Mouse (Mus musculus): ENCODE data around the gene Magi2.
"Not testable (repeated sequence)": the region's sequence is repeated elsewhere in the genome, so short reads cannot be mapped to it uniquely, and the experiment has no call there.

Magi2 gene

DNA sequence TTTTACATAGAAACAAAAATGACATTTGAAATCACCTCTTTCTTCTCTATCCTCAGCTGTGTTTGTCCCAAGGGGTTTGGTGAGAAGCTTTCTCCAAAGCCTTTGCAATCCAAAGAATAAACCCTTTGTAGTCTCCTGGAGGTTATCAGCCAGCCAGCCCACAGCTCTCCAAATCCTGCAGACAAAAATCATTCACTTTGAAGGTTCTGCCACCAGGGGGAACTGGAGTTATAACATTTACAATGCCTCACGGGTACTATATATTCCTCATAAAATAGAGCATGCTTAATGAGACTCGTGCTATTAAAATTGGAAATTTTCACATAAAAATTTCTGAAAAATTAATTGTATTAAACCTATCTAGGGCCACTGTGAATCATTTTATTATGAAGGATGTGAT, 202.5 kb downstream of the Magi2 start:
- no peak for DNase-seq (ENCODE audit: low read depth in 2 of 2, low spot score in 2 of 2)

DNA sequence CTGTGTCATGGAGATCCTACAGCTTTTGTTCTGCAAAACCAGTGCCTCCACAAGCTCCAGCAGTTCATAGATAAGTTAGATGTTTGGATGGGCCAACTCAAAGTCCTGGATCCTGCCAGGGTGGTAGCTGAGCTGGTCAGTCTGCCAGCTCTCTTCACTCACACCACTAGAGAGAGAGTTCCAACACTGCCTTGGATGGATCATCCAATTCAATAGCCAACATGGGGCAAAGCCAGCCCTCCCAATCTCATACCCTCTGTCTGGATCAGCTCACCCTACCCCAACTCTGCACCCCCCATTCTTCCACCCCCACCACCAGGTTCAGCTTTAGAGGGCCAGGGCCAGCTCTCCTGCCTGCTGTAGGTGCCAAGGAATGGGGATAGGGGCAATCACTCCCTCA, 235.7 kb downstream of the Magi2 start:
- DNase-seq (ENCODE audit: low read depth in 2 of 2, low spot score in 2 of 2), result no peak

- no peak for DNase-seq (ENCODE audit: low read depth in 2 of 2, low spot score in 2 of 2)
These were observed 238.5 kb downstream of the Magi2 start for GRCm38 (mm10) chr5:19465383-19465782.

DNA sequence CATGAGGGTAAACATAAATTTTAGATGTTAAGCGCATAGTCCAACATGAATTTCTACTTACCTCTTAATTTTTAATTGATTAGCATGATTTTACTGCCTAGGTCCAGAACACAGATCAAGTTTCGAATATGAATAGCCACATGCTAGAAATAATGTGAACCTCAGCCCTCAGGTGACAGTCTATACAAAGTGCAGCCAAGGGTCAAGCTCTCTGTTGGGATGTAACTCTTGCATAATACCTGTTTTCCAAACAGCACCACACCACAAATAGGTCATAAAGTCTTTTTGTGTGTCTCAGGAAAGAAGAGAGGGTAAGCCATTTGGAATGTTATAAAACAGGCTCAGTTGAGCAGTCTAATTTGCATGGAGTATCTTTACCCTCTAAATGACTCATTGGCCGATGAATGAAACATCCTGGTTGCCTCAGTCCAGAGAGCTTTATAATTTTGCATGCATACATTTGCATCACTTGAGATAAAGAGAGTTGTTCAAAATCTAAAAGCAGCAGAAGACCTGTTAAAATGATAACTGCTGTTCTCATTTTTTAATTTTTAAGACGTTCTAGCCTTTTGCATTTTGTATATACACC, 246.1 kb downstream of the Magi2 start:
- no peak for DNase-seq (ENCODE audit: low read depth in 2 of 2, low spot score in 2 of 2)

GRCm38 (mm10) chr5:19482981-19483380, 256.1 kb downstream of the Magi2 start:
- no peak for DNase-seq (ENCODE audit: low read depth in 2 of 2, low spot score in 2 of 2)

GRCm38 (mm10) chr5:19487947-19488346, 261.1 kb downstream of the Magi2 start:
- no peak for DNase-seq (ENCODE audit: low read depth in 2 of 2, low spot score in 2 of 2)

DNA sequence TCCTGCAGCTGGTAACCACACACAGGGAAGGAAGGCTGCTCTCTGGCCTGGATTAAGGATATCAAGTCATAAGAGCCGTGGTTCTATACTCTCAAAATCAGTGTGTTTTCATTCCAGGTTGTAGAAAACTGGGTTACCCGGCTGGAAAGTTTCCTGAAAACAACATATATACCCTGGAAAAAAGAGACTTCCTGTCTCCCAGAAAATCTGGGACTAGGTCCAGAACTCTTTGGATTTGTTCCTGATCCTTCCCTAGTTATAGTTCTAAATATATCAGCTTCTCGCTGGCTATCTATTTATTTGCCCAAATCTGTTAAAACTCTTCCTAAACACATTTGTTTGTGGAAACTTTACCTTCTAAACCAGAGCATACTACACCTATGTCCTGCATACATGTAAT, 274.2 kb downstream of the Magi2 start:
- DNase-seq (ENCODE audit: low read depth in 2 of 2, low spot score in 2 of 2), result no peak

GRCm38 (mm10) chr5:19522168-19522567, 295.3 kb downstream of the Magi2 start:
- DNase-seq (ENCODE audit: low read depth in 2 of 2, low spot score in 2 of 2), result no peak

GRCm38 (mm10) chr5:19539348-19539747, 312.5 kb downstream of the Magi2 start:
- no peak for DNase-seq (ENCODE audit: low read depth in 2 of 2, low spot score in 2 of 2)

DNA sequence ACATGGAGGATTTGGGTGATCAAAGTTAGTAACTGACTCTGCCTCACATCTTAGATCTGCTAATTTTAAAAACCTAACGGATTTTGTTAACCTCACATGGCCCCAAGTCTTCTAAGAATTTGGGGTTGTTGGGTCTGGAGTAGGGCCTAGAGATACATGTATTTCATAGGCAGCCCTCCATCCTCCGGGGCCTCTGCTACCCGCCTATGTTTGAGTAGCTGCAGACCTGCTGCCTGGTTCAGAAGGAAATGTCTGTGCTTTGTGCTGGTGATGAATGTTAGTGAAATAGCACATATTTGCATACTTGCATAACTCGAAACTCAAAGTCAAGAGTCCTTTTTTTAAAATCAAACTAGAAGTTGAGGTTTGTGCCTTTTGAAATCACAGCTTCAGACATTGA, 319.6 kb downstream of the Magi2 start:
- DNase-seq (ENCODE audit: low read depth in 2 of 2, low spot score in 2 of 2), result no peak

GRCm38 (mm10) chr5:19546900-19547299, 320.1 kb downstream of the Magi2 start:
- DNase-seq (ENCODE audit: low read depth in 2 of 2, low spot score in 2 of 2), result no peak

- DNase-seq (ENCODE audit: low read depth in 2 of 2, low spot score in 2 of 2), result no peak
These were observed 326.7 kb downstream of the Magi2 start for GRCm38 (mm10) chr5:19553510-19553909.

GRCm38 (mm10) chr5:19565636-19566035, 338.8 kb downstream of the Magi2 start:
- no peak for DNase-seq (ENCODE audit: low read depth in 2 of 2, low spot score in 2 of 2)

GRCm38 (mm10) chr5:19566136-19566535, 339.3 kb downstream of the Magi2 start:
- not testable (repeated sequence) for DNase-seq (ENCODE audit: low read depth in 2 of 2, low spot score in 2 of 2)

- DNase-seq (ENCODE audit: low read depth in 2 of 2, low spot score in 2 of 2), result no peak
These were observed 380.9 kb downstream of the Magi2 start for GRCm38 (mm10) chr5:19607700-19608099.

DNA sequence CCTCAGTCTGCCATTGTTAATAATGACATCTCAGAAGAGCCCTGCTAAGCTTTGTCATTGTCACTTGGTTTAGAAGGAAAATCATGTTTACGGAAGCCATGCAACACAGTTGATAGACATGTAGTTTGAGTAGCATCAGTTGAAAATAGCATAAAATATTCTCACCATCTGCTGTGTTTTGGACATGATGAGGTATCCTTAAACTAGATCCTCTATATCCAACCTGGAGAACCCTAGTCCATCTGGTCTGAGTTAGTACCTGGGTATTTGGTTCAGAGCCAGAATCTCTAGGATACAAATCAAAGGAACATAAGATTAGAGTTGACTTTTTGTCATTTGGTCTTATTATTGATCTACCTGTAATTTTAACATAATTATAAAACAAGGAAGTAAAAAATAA, 385.0 kb downstream of the Magi2 start:
- DNase-seq (ENCODE audit: low read depth in 2 of 2, low spot score in 2 of 2), result no peak

DNA sequence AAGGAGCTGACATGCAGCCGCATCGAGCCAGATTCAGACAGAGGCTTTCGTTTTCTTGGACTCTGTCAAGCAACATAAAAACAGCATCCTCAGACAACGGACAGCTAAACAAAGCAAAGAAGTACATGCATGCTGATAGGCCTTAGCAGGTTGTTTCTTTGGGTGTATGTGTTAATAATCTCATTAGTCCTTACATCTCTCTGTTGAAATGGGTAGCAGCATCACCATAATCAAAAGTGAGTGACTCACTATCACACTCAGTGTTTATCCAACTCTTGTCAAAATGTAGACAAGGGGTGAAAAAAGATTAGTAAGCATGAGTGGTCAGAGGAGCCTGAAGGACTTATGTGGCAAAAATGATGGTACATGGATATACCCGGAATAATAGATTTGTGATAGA, 394.8 kb downstream of the Magi2 start:
- no peak for DNase-seq (ENCODE audit: low read depth in 2 of 2, low spot score in 2 of 2)

DNA sequence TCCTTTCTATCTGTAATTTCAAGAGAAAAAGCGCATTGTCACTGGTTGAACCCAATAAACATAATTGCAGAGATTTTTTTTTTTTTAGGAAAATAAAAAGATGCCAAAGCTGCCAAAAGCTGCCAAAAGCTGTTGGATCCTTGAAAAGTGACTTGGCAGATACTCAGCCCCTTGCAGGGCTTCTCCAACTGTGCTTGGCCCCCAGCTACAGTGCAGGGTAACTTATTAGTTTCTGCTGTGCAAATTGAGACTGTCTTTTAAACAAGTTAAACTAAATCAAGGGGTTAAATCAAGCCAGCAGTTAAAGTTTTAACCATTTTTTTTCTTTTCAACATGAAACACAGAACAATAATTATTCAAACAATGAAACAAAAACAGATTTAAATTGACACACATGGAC, 407.1 kb downstream of the Magi2 start:
- DNase-seq (ENCODE audit: low read depth in 2 of 2, low spot score in 2 of 2), result no peak

DNA sequence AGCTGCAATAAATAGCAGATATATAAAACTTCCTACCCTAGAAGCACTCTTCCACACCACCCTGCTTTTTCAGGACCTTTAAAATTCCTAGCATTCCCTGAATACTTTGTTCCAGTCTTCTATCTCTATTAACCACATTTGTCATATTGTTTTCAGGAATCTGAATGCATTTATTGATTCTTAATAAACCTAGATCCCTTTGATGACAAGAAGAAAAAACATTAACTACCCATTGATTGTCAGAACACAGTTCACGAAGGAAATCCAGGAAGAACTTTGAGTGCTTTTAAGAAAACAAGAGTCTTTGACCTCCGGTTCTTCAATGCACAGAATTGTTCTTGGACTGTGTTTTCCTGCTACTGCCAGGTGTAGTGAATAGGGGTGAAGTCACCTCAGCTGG, 411.0 kb downstream of the Magi2 start:
- DNase-seq (ENCODE audit: low read depth in 2 of 2, low spot score in 2 of 2), result no peak

DNA sequence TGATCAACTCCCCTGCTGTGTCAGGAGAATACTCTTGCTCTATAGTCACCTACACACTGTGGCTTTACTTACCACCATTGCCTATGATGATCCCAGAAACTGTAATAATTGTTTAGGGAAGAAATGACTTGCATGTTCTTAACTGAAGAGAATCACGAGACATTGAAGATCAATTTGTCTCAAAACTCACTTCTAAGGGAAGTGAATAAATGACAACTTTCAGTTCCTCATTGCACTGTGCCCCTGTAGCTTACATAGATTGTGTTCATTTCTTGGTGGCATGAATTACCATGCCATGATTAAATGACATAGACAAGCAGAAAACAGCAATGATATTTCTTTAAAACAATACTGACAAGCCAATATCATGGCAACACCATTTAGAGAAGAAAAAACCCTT, 429.1 kb downstream of the Magi2 start:
- no peak for DNase-seq (ENCODE audit: low read depth in 2 of 2, low spot score in 2 of 2)

- DNase-seq (ENCODE audit: low read depth in 2 of 2, low spot score in 2 of 2), result no peak
These were observed 439.6 kb downstream of the Magi2 start for GRCm38 (mm10) chr5:19666416-19666815.

GRCm38 (mm10) chr5:19717296-19717695, 490.5 kb downstream of the Magi2 start:
- DNase-seq (ENCODE audit: low read depth in 2 of 2, low spot score in 2 of 2), result no peak

- no peak for DNase-seq (ENCODE audit: low read depth in 2 of 2, low spot score in 2 of 2)
These were observed 499.4 kb downstream of the Magi2 start for GRCm38 (mm10) chr5:19726277-19726676.

DNA sequence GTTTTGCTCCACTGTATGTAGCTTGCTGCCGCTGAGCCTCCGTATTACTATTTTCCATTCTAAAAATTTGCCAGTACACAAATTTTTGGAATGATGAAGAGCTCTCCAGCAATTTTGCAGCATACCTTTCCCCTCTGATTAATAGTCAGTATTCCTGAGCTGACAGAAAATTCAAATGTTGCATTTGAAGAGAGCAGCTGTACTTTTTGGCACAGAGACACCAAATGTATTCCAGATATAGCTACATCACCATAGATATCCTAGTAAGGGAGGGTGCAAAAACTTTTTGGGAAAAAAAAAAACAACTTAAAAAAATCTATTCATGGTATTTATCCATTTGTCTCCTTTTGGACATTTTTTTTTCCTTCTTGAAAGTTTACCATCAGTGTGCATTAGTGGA, 518.5 kb downstream of the Magi2 start:
- DNase-seq (ENCODE audit: low read depth in 2 of 2, low spot score in 2 of 2), result no peak
